Mouse (Mus musculus): ENCODE measurements around the gene Cemip. TPM values are rescaled to one million over a fixed set of nuclear protein-coding genes. Genes with fewer than 3 reads are reported as not detected.

Cemip gene
- polyA plus RNA-seq, 2 experiments = 0.59 to 0.83 TPM

GRCm38 (mm10) chr7:84029120-84029771 is 57.1 kb downstream of the Cemip start:
- H3K9ac ChIP-seq (ENCODE audit: low read depth, low read length, severe bottlenecking) = no peak overlapping the region
- no peaks in the 10 kb centered on the region for H3K9me3 ChIP-seq (ENCODE audit: control insufficient read depth, low read length)
- ATAC-seq (ENCODE audit: low FRiP score, low read depth) = peak; percentile 81
- no peak overlapping the region for H3K27ac ChIP-seq (replicated peaks; ENCODE audit: low read depth, low read length)
- no peaks in the 10 kb centered on the region for H3K36me3 ChIP-seq (ENCODE audit: control insufficient read depth, insufficient read depth, low read length)
- no peaks in the 10 kb centered on the region for H3K27me3 ChIP-seq (ENCODE audit: control insufficient read depth, insufficient read depth, low read length)
- no peak overlapping the region for H3K4me3 ChIP-seq (replicated peaks; ENCODE audit: low read length)
- WGBS = 35% methylated on average over 3 of the region's 3 CpGs
- peak; percentile 65 for DNase-seq (ENCODE audit: low spot score)
- H3K4me2 ChIP-seq (replicated peaks; ENCODE audit: low read depth, low read length, severe bottlenecking) = no peak overlapping the region
- TF ChIP-seq POLR2A (IDR thresholded peaks at IDR 0.05; ENCODE audit: borderline replicate concordance, extremely low read depth, insufficient read depth, insufficient read length) = no peak
- H3K4me1 ChIP-seq (ENCODE audit: control insufficient read depth, insufficient read depth, low read length) = peaks cover 8% of the 10 kb centered on the region

GRCm38 (mm10) chr7:84028368-84028767 is 57.9 kb downstream of the Cemip start:
- 73% methylated on average over 4 of the region's 4 CpGs for WGBS
- no peak for TF ChIP-seq POLR2A (IDR thresholded peaks at IDR 0.05; ENCODE audit: borderline replicate concordance, extremely low read depth, insufficient read depth, insufficient read length)
- Histone ChIP-seq H3K9me3 (ENCODE audit: control insufficient read depth, low read length) (no peaks in the 10 kb centered on the region), H3K27me3 (ENCODE audit: control insufficient read depth, insufficient read depth, low read length) (no peaks in the 10 kb centered on the region), H3K4me2 (replicated peaks; ENCODE audit: low read depth, low read length, severe bottlenecking) (no peak overlapping the region), H3K4me3 (replicated peaks; ENCODE audit: low read length) (no peak overlapping the region), H3K4me1 (ENCODE audit: control insufficient read depth, insufficient read depth, low read length) (peaks cover 8% of the 10 kb centered on the region), H3K9ac (ENCODE audit: low read depth, low read length, severe bottlenecking) (no peak overlapping the region), H3K36me3 (ENCODE audit: control insufficient read depth, insufficient read depth, low read length) (no peaks in the 10 kb centered on the region), H3K27ac (replicated peaks; ENCODE audit: low read depth, low read length) (no peak overlapping the region)
- no peak for ATAC-seq (ENCODE audit: low FRiP score, low read depth)
- no peak for DNase-seq (ENCODE audit: low spot score)

- 93% methylated on average over 1 of the region's 1 CpGs for WGBS
Measured at GRCm38 (mm10) chr7:84026950-84027585, 59.2 kb downstream of the Cemip start.

GRCm38 (mm10) chr7:84026090-84026489 is 60.2 kb downstream of the Cemip start:
- DNase-seq (ENCODE audit: low spot score) (no peak), ATAC-seq (ENCODE audit: low FRiP score, low read depth) (no peak)
- Histone ChIP-seq H3K4me2 (replicated peaks; ENCODE audit: low read depth, low read length, severe bottlenecking) (no peak overlapping the region), H3K9ac (ENCODE audit: low read depth, low read length, severe bottlenecking) (no peak overlapping the region), H3K4me1 (ENCODE audit: control insufficient read depth, insufficient read depth, low read length) (peaks cover 8% of the 10 kb centered on the region), H3K36me3 (ENCODE audit: control insufficient read depth, insufficient read depth, low read length) (no peaks in the 10 kb centered on the region), H3K9me3 (ENCODE audit: control insufficient read depth, low read length) (no peaks in the 10 kb centered on the region), H3K4me3 (replicated peaks; ENCODE audit: low read length) (no peak overlapping the region), H3K27me3 (ENCODE audit: control insufficient read depth, insufficient read depth, low read length) (no peaks in the 10 kb centered on the region), H3K27ac (replicated peaks; ENCODE audit: low read depth, low read length) (no peak overlapping the region)
- no peak for TF ChIP-seq POLR2A (IDR thresholded peaks at IDR 0.05; ENCODE audit: borderline replicate concordance, extremely low read depth, insufficient read depth, insufficient read length)
- 82% methylated on average over 4 of the region's 4 CpGs for WGBS

More at GRCm38 (mm10) chr7:84026950-84027585, 59.2 kb downstream of the Cemip start:
- peaks cover 8% of the 10 kb centered on the region for H3K4me1 ChIP-seq (ENCODE audit: control insufficient read depth, insufficient read depth, low read length)
- H3K4me2 ChIP-seq (replicated peaks; ENCODE audit: low read depth, low read length, severe bottlenecking) = no peak overlapping the region
- ATAC-seq (ENCODE audit: low FRiP score, low read depth) (no peak), DNase-seq (ENCODE audit: low spot score) (no peak)
- no peak overlapping the region for H3K4me3 ChIP-seq (replicated peaks; ENCODE audit: low read length)
- H3K9ac ChIP-seq (ENCODE audit: low read depth, low read length, severe bottlenecking) = no peak overlapping the region
- no peak overlapping the region for H3K27ac ChIP-seq (replicated peaks; ENCODE audit: low read depth, low read length)
- H3K9me3 ChIP-seq (ENCODE audit: control insufficient read depth, low read length) = no peaks in the 10 kb centered on the region
- H3K27me3 ChIP-seq (ENCODE audit: control insufficient read depth, insufficient read depth, low read length) = no peaks in the 10 kb centered on the region
- no peaks in the 10 kb centered on the region for H3K36me3 ChIP-seq (ENCODE audit: control insufficient read depth, insufficient read depth, low read length)
- no peak for TF ChIP-seq POLR2A (IDR thresholded peaks at IDR 0.05; ENCODE audit: borderline replicate concordance, extremely low read depth, insufficient read depth, insufficient read length)

- DNase-seq (ENCODE audit: low spot score) = no peak
- no peak for TF ChIP-seq POLR2A (IDR thresholded peaks at IDR 0.05; ENCODE audit: borderline replicate concordance, extremely low read depth, insufficient read depth, insufficient read length)
- Histone ChIP-seq H3K27ac (replicated peaks; ENCODE audit: low read depth, low read length) (no peak overlapping the region), H3K4me2 (replicated peaks; ENCODE audit: low read depth, low read length, severe bottlenecking) (no peak overlapping the region), H3K4me3 (replicated peaks; ENCODE audit: low read length) (no peak overlapping the region), H3K9ac (ENCODE audit: low read depth, low read length, severe bottlenecking) (no peak overlapping the region), H3K36me3 (ENCODE audit: control insufficient read depth, insufficient read depth, low read length) (no peaks in the 10 kb centered on the region), H3K9me3 (ENCODE audit: control insufficient read depth, low read length) (no peaks in the 10 kb centered on the region), H3K27me3 (ENCODE audit: control insufficient read depth, insufficient read depth, low read length) (no peaks in the 10 kb centered on the region), H3K4me1 (ENCODE audit: control insufficient read depth, insufficient read depth, low read length) (no peaks in the 10 kb centered on the region)
- WGBS = 71% methylated on average over 6 of the region's 6 CpGs
- no peak for ATAC-seq (ENCODE audit: low FRiP score, low read depth)
Measured at GRCm38 (mm10) chr7:84023466-84023865, 62.8 kb downstream of the Cemip start.

All from limb, embryonic 14.5 days (tissue).